8 mouse cellular contexts compared by ENCODE assay signal in the genomic region with DNA sequence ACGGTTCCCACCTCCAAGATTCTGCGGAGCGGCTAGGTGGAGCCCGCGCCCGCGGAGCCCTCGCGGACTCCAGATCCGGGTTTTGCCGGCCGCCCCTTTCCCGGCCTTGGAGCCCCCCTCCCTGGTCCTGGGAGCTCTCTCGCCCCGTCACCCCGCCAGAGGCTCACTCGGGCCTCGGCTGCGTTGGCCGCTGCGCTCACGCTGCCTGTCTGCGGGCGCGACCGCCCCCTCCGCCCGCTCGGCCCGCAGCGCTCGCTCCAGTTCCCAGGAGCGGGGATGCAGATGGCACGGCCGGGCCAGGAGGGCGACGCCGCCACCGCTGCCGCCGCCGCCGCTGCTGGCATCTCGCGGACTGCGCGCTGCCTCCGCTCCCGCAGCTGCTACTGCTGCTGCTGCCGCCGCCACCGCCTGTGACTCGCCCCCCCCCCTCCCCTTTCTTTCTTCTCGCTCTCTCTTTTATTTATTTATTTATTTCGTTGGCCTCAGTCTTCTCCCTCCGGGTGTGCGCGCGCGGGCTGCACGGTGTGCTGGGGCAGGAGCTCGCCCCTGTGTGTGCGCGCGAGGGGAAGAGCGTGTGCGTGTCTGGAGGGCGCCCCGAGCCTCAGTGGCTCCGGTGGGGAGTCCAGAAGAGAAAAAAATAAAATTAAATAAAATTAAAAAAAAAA. TPM values are rescaled to one million over a fixed set of nuclear protein-coding genes. Genes with fewer than 3 reads are reported as not detected.
DNase-seq lines count a peak whose midpoint lies in the region; ATAC-seq and TF ChIP-seq lines count a peak whose summit lies in the region.

Adgrl3 (plus strand) TSS at position 549 of the 665 bp plus-strand sequence.

- DNase-seq in forebrain, embryonic 14.5 days (ENCODE audit: low spot score), result peak; percentile 90
- DNase-seq in heart, postnatal 0 days (ENCODE audit: low spot score), result peak; percentile 60
- DNase-seq in layer of hippocampus, adult 18-20 months (ENCODE audit: low spot score in 2 of 2), result peak; percentile 72 to 80

- peaks cover 49% of the 10 kb centered on the region for H3K27me3 ChIP-seq in E14TG2a.4 (ENCODE audit: insufficient read depth, low read length)
- H3K27me3 ChIP-seq in forebrain, embryonic 14.5 days (replicated peaks; ENCODE audit: control insufficient read depth, insufficient read depth, low read length), result peaks cover 10% of the 10 kb centered on the region; the same call in 1 of the 2 replicates
- peaks cover 32% of the 10 kb centered on the region for H3K27me3 ChIP-seq in heart, postnatal 0 days (ENCODE audit: control insufficient read depth, insufficient read depth, low read length)
- H3K27me3 ChIP-seq in liver, embryonic 16.5 days (ENCODE audit: control insufficient read depth, insufficient read depth, low read depth, low read length), result peaks cover 41% of the 10 kb centered on the region
- H3K27me3 ChIP-seq in neural tube, embryonic 15.5 days (replicated peaks), result no peaks in the 10 kb centered on the region

- under 1% methylated on average over 53 of the region's 70 CpGs for WGBS in forebrain, embryonic 14.5 days
- WGBS in heart, postnatal 0 days, result under 1% methylated on average over 43 of the region's 70 CpGs
- WGBS in liver, embryonic 16.5 days (ENCODE audit: insufficient replicate concordance), result under 1% methylated on average over 49 of the region's 70 CpGs
- under 1% methylated on average over 63 of the region's 70 CpGs for WGBS in neural tube, embryonic 15.5 days

- no peaks in the 10 kb centered on the region for H3K36me3 ChIP-seq in E14TG2a.4 (ENCODE audit: insufficient read depth, low read length)
- H3K36me3 ChIP-seq in forebrain, embryonic 14.5 days (ENCODE audit: control insufficient read depth, insufficient read depth, low read length), result no peaks in the 10 kb centered on the region
- no peaks in the 10 kb centered on the region for H3K36me3 ChIP-seq in heart, postnatal 0 days (replicated peaks; ENCODE audit: control insufficient read depth, insufficient read depth, low read length)
- no peaks in the 10 kb centered on the region for H3K36me3 ChIP-seq in liver, embryonic 16.5 days (ENCODE audit: control insufficient read depth, insufficient read depth)
- H3K36me3 ChIP-seq in neural tube, embryonic 15.5 days, result no peaks in the 10 kb centered on the region

- H3K4me1 ChIP-seq in E14TG2a.4 (replicated peaks; ENCODE audit: low read depth, low read length), result peaks cover 21% of the 10 kb centered on the region
- H3K4me1 ChIP-seq in forebrain, embryonic 14.5 days (ENCODE audit: control insufficient read depth, insufficient read depth, low read length), result peaks cover 6% of the 10 kb centered on the region; the same call in 1 of the 2 replicates
- H3K4me1 ChIP-seq in heart, postnatal 0 days (ENCODE audit: control insufficient read depth, insufficient read depth), result peaks cover 11% of the 10 kb centered on the region
- no peaks in the 10 kb centered on the region for H3K4me1 ChIP-seq in liver, embryonic 16.5 days (ENCODE audit: control insufficient read depth, low read depth, low read length)
- peaks cover 11% of the 10 kb centered on the region for H3K4me1 ChIP-seq in neural tube, embryonic 15.5 days

- no peak for TF ChIP-seq CTCF in E14TG2a.4 (conservative IDR thresholded peaks at IDR 0.05; ENCODE audit: low read length)
- TF ChIP-seq CTCF in heart, postnatal 0 days (IDR thresholded peaks at IDR 0.05; ENCODE audit: low read depth), result no peak

- peak; percentile 77 for ATAC-seq in cerebellum, adult (ENCODE audit: insufficient number of reproducible peaks, low FRiP score, low TSS enrichment)
- ATAC-seq in forebrain, embryonic 14.5 days, result peak; percentile 86
- ATAC-seq in heart, postnatal 0 days (ENCODE audit: insufficient read depth, low read depth), result peak; percentile 83
- peak; percentile 51 for ATAC-seq in liver, embryonic 16.5 days (ENCODE audit: low read depth)
- ATAC-seq in neural tube, embryonic 15.5 days (ENCODE audit: low FRiP score), result peak; percentile 87
- ATAC-seq in inflammation-experienced regulatory T-cells, adult 6 months, result no peak

- no peaks in the 10 kb centered on the region; the same call in 1 of the 2 replicates for H3K9me3 ChIP-seq in E14TG2a.4 (ENCODE audit: low read length)
- no peaks in the 10 kb centered on the region for H3K9me3 ChIP-seq in forebrain, embryonic 14.5 days (replicated peaks; ENCODE audit: control insufficient read depth, low read length)
- no peaks in the 10 kb centered on the region for H3K9me3 ChIP-seq in heart, postnatal 0 days (replicated peaks; ENCODE audit: control insufficient read depth, low read length)
- H3K9me3 ChIP-seq in liver, embryonic 16.5 days (replicated peaks; ENCODE audit: control insufficient read depth, low read length), result no peaks in the 10 kb centered on the region
- no peaks in the 10 kb centered on the region for H3K9me3 ChIP-seq in neural tube, embryonic 15.5 days (replicated peaks)

- peak within 1 kb of the TSS; percentile 79 for H3K4me3 ChIP-seq in E14TG2a.4 (replicated peaks; ENCODE audit: low read length)
- H3K4me3 ChIP-seq in forebrain, embryonic 14.5 days (ENCODE audit: low read depth, low read length), result peak within 1 kb of the TSS; percentile 68
- H3K4me3 ChIP-seq in heart, postnatal 0 days (ENCODE audit: low read depth, low read length), result peak within 1 kb of the TSS; percentile 74
- peak within 1 kb of the TSS; percentile 55 for H3K4me3 ChIP-seq in liver, embryonic 16.5 days (ENCODE audit: low read depth, low read length)
- peak within 1 kb of the TSS; percentile 77 for H3K4me3 ChIP-seq in neural tube, embryonic 15.5 days (replicated peaks)

- H3K4me2 ChIP-seq in forebrain, embryonic 14.5 days (ENCODE audit: low read length), result peak within 1 kb of the TSS; percentile 74
- H3K4me2 ChIP-seq in heart, postnatal 0 days (ENCODE audit: low read depth, low read length), result peak within 1 kb of the TSS; percentile 99
- H3K4me2 ChIP-seq in liver, embryonic 16.5 days (ENCODE audit: low read depth, low read length), result peak within 1 kb of the TSS; percentile 66
- H3K4me2 ChIP-seq in neural tube, embryonic 15.5 days, result peak within 1 kb of the TSS; percentile 58

- no peak for TF ChIP-seq EP300 in heart, postnatal 0 days (IDR thresholded peaks at IDR 0.05; ENCODE audit: low read depth)

- H3K27ac ChIP-seq in forebrain, embryonic 14.5 days (ENCODE audit: low read depth, low read length), result peak within 1 kb of the TSS; percentile 98
- peak within 1 kb of the TSS; percentile 48 for H3K27ac ChIP-seq in heart, postnatal 0 days (ENCODE audit: low read depth)
- no peak within 1 kb of the TSS for H3K27ac ChIP-seq in liver, embryonic 16.5 days (ENCODE audit: low read length)
- peak within 1 kb of the TSS; percentile 99 for H3K27ac ChIP-seq in neural tube, embryonic 15.5 days (replicated peaks)

- peak within 1 kb of the TSS; percentile 88 for H3K9ac ChIP-seq in forebrain, embryonic 14.5 days (ENCODE audit: low read length)
- peak within 1 kb of the TSS; percentile 51 for H3K9ac ChIP-seq in heart, postnatal 0 days (replicated peaks; ENCODE audit: low read depth, low read length)
- no peak within 1 kb of the TSS for H3K9ac ChIP-seq in liver, embryonic 16.5 days (ENCODE audit: low read depth, low read length)
- H3K9ac ChIP-seq in neural tube, embryonic 15.5 days (replicated peaks), result peak within 1 kb of the TSS; percentile 93

RNA-seq across cellular contexts. Expression of gene Adgrl3, which starts in this region (rescaled TPM):
- 24.5 and 36.4 TPM in 2 replicates for polyA plus RNA-seq in forebrain, embryonic 14.5 days (2014; fragmentation: Nextera tagmentation; extraction: Ambion mirVana)
- 7.3 and 12.8 TPM in 2 replicates for total RNA-seq in heart, postnatal 0 days (2014; rRNA removed; ENCODE audit: low replicate concordance)
- 1.5 and 1.7 TPM in 2 replicates for polyA plus RNA-seq in heart, postnatal 0 days (2015; fragmentation: Nextera tagmentation; extraction: Ambion mirVana)
- 100 to 1,000 TPM; 161 to 176 TPM for total RNA-seq in layer of hippocampus, adult 18-20 months (2021)
- 0.76 and 0.89 TPM in 2 replicates for polyA plus RNA-seq in liver, embryonic 16.5 days (2015; fragmentation: Nextera tagmentation; extraction: Ambion mirVana)
- 55.8 and 65.4 TPM in 2 replicates for polyA plus RNA-seq in neural tube, embryonic 15.5 days (2015; fragmentation: Nextera tagmentation; extraction: Ambion mirVana)
- polyA plus RNA-seq in inflammation-experienced regulatory T-cells, adult 6 months (2017; shearing (Covaris generic)), result under 1 TPM in 1 of 3 experiments, not detected in 2; 0.96 TPM

Comparison
In these comparisons a context has a peak if more than half of its experiments do, and no peak if none do; other contexts are left out.
1. RNA of gene Adgrl3 (total RNA-seq): 161 to 176 TPM in layer of hippocampus, adult 18-20 months; 7.3 to 12.8 TPM in heart, postnatal 0 days; every median in the first group is over 10 times any median in the second.
2. Peak in ATAC-seq, H3K4me3 ChIP-seq and H3K4me2 ChIP-seq in liver, embryonic 16.5 days; RNA of the gene not detected or under 1 TPM.
3. Peak in every context shown above with its lines, with median percentiles within 50 percentile points of each other: H3K4me3 ChIP-seq, DNase-seq and H3K4me2 ChIP-seq.